Mouse (Mus musculus) E14TG2a.4 (cell line): ENCODE data around the gene Cpne5.
A peak's percentile ranks its signal among the peaks of the same experiment; 100 is the strongest.
"Not testable (repeated sequence)": the region's sequence is repeated elsewhere in the genome, so short reads cannot be mapped to it uniquely, and the experiment has no call there.

ENCODE experiments used
- H3K27me3 ChIP-seq: 2 replicates; pipeline ENCODE4 v1.6.1; 2014; ENCODE audit warnings: low read length, control low read depth; ENCODE audit not compliant: insufficient read depth
- H3K36me3 ChIP-seq: 2 replicates; pipeline ENCODE4 v1.6.1; 2014; ENCODE audit warnings: low read length, control low read depth; ENCODE audit not compliant: insufficient read depth
- H3K4me1 ChIP-seq: replicated peaks from 2 replicates; pipeline ENCODE4 v1.6.1; 2014; ENCODE audit warnings: low read depth, low read length, control low read depth
- H3K4me3 ChIP-seq: replicated peaks from 2 replicates; pipeline ENCODE4 v1.5.1; 2014; ENCODE audit warnings: mild to moderate bottlenecking, low read length
- H3K9me3 ChIP-seq: 2 replicates; pipeline ENCODE4 v1.6.1; 2014; ENCODE audit warnings: low read length, control low read depth
- CTCF ChIP-seq: conservative IDR thresholded peaks from 2 replicates; pipeline ENCODE4 v1.5.1; 2014; ENCODE audit warnings: low read length
- NANOG ChIP-seq: IDR thresholded peaks from 2 replicates; pipeline ENCODE4 v1.6.1; 2014; ENCODE audit warnings: borderline replicate concordance, low read length, mixed read lengths
- POU5F1 ChIP-seq: IDR thresholded peaks from 2 replicates; pipeline ENCODE4 v1.6.1; 2014; ENCODE audit warnings: low read length, borderline replicate concordance

The Cpne5 gene

DNA sequence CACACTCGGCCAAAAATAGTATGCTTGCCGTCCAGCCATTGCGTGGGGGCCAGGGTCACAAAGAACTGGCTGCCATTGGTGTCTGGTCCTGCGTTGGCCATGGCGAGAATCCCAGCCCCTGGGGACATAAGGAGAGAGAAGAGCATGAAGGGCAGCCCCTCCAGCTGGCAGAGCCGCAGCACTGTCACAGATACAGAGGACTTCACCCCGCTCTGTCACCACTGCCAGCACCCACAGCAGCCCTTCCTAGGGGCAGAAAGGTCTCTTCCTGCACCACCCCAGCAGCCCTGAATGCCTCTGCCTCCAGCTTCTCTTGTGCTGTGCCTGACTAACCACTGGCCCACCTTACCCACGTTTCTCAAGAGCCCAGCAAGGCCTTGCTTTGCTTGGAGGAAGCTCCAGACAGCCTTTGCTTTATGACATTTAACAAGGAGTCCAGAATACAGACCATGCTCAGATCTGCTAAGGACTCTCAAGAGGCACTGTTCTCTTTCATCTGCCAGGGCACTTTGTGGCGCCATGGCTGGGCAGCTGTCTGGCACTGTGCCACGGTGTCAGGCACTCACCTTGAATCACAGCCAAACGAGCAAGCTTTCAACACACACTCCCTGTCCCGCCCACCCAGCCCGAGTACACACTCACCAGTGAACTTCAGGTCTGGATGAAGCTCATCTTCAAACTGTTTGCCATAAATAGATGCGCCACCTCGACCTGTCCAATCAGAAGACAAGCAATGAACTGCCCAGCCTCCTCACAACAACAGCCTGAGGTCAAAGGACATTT lies 13.8 kb upstream of the Cpne5 start:
- Histone ChIP-seq H3K36me3 (peaks cover 90% of the 10 kb centered on the region), H3K27me3 (no peaks in the 10 kb centered on the region), H3K4me3 (no peak overlapping the region), H3K9me3 (no peaks in the 10 kb centered on the region), H3K4me1 (peaks cover 66% of the 10 kb centered on the region)
- TF ChIP-seq NANOG (no peak), CTCF (no peak), POU5F1 (no peak)

GRCm38 (mm10) chr17:29251006-29251405 lies 13.0 kb upstream of the Cpne5 start:
- not testable (repeated sequence) for H3K9me3 ChIP-seq, H3K4me3 ChIP-seq, H3K27me3 ChIP-seq
- Histone ChIP-seq H3K36me3 (peaks cover 82% of the 10 kb centered on the region), H3K4me1 (peaks cover 64% of the 10 kb centered on the region)

DNA sequence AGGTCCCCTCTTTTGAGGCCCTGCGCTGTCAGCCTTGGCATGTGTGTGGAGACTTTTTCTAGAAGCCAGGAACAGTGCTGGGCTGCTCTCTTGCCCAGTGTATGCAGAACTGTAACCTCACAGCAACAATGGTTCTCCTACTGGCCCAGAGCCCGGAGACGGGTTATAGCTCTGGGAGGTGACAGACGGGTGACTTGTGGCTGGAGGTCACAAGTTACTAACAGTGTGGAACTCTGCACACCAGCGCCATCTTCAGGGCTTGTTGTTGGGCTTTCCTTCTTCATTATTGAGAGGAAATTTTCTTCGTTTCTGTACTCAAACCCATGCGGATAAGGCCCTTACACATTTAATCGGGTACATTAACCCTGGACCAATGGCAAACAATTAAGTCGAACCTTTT lies 11.5 kb upstream of the Cpne5 start:
- H3K4me3 ChIP-seq = no peak overlapping the region
- TF ChIP-seq POU5F1 = no peak
- no peak for TF ChIP-seq NANOG
- TF ChIP-seq CTCF = no peak
- peaks cover 2% of the 10 kb centered on the region; the same call in 1 of the 2 replicates for H3K27me3 ChIP-seq
- peaks cover 70% of the 10 kb centered on the region for H3K36me3 ChIP-seq
- no peaks in the 10 kb centered on the region for H3K9me3 ChIP-seq
- peaks cover 71% of the 10 kb centered on the region for H3K4me1 ChIP-seq

DNA sequence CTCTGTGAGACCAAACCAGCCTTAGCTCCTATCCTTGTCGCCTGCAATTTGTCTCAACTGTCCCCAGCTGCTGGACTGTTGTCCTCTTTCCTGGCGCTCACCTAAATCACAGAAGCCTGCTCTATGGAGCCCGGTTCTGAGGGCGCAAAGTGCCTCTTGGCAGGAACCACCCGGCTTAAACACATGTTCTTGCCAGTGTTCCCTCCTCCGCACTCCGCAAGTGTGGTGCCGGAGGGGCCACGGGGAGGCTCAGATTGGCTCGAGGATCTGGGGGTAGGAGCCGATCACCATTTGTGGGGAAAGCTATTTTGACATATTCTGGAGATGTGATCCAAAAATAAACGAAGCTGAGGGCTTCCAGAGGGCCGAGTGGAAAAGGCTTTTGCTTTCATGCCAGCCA lies 9.9 kb upstream of the Cpne5 start:
- H3K4me1 ChIP-seq = peaks cover 70% of the 10 kb centered on the region
- peaks cover 17% of the 10 kb centered on the region for H3K27me3 ChIP-seq
- H3K4me3 ChIP-seq = no peak overlapping the region
- H3K36me3 ChIP-seq = peaks cover 54% of the 10 kb centered on the region
- no peak for TF ChIP-seq NANOG
- TF ChIP-seq CTCF = no peak
- no peak for TF ChIP-seq POU5F1
- no peaks in the 10 kb centered on the region for H3K9me3 ChIP-seq

DNA sequence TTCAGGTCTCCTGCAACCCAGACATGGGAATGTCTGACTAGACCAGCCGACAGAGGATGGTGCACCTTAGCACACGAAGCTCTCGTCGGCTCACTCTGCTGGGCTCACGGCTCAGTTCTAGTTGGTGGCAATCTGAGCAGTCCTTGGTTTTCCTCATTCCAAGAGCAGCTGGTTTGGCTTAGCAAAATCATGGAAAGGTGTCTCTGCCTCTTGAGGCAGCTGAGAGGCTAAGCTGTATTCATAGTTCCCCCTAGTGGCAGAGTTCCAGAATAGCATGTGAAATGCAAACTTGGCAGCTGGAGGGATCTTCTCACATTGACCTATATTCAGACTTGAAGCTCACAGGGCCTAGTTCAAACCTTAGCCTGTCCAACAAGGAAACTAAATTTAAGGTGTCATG lies 8.6 kb upstream of the Cpne5 start:
- H3K4me1 ChIP-seq = peaks cover 65% of the 10 kb centered on the region
- no peaks in the 10 kb centered on the region for H3K9me3 ChIP-seq
- TF ChIP-seq POU5F1 (no peak), CTCF (peak; percentile 78), NANOG (no peak)
- peaks cover 41% of the 10 kb centered on the region for H3K36me3 ChIP-seq
- H3K27me3 ChIP-seq = peaks cover 30% of the 10 kb centered on the region
- H3K4me3 ChIP-seq = no peak overlapping the region

DNA sequence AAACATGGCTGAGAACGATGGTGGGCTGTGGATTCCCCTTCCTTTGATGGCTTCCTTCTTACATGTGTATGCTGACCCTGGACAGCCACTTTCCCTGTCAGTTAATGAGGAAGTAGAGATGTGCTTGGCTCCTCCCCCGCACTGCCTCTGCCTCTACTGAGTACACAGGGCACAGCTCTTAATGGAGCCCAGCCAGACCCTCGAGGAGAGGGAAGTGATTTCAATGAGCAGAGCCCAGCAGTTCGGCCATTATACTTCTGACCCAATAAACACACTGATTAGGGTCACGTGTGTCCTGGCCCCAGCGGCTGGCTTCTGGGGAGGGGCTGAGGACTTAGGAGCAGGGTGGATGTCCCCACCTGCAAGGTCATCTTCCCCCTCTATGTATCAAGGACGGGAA lies 7.8 kb upstream of the Cpne5 start:
- TF ChIP-seq CTCF (no peak), POU5F1 (no peak), NANOG (no peak)

GRCm38 (mm10) chr17:29244912-29245311 lies 6.9 kb upstream of the Cpne5 start:
- Histone ChIP-seq H3K9me3 (no peaks in the 10 kb centered on the region), H3K27me3 (peaks cover 46% of the 10 kb centered on the region), H3K4me3 (0 out of 2 replicates have a peak overlapping the region, but pooled peaks have one; percentile 21), H3K4me1 (peaks cover 61% of the 10 kb centered on the region), H3K36me3 (peaks cover 24% of the 10 kb centered on the region)
- no peak for TF ChIP-seq NANOG
- TF ChIP-seq CTCF = no peak
- TF ChIP-seq POU5F1 = no peak

More for the DNA sequence above, 7.8 kb upstream of the Cpne5 start:
- peaks cover 32% of the 10 kb centered on the region for H3K36me3 ChIP-seq
- no peak overlapping the region for H3K4me3 ChIP-seq
- peaks cover 38% of the 10 kb centered on the region for H3K27me3 ChIP-seq
- peaks cover 67% of the 10 kb centered on the region for H3K4me1 ChIP-seq
- H3K9me3 ChIP-seq = no peaks in the 10 kb centered on the region

- no peak for TF ChIP-seq POU5F1
- TF ChIP-seq CTCF = no peak
- no peak for TF ChIP-seq NANOG
- Histone ChIP-seq H3K4me1 (peaks cover 51% of the 10 kb centered on the region), H3K36me3 (no peaks in the 10 kb centered on the region), H3K27me3 (peaks cover 98% of the 10 kb centered on the region), H3K9me3 (no peaks in the 10 kb centered on the region), H3K4me3 (peak overlapping the region; percentile 81)
Observed at GRCm38 (mm10) chr17:29238421-29238945, 516 bp upstream of the Cpne5 start.

- Histone ChIP-seq H3K9me3 (no peaks in the 10 kb centered on the region), H3K4me1 (peaks cover 50% of the 10 kb centered on the region), H3K36me3 (no peaks in the 10 kb centered on the region), H3K4me3 (peak overlapping the region; percentile 81), H3K27me3 (peaks cover 91% of the 10 kb centered on the region)
- TF ChIP-seq CTCF = no peak
- no peak for TF ChIP-seq NANOG
- TF ChIP-seq POU5F1 = no peak
Observed at GRCm38 (mm10) chr17:29237267-29237771, 648 bp downstream of the Cpne5 start.
